Mouse (Mus musculus) bone marrow macrophage, adult 2 months (primary cell): ENCODE measurements around the gene D330045A20Rik.

Experiments
- CTCF ChIP-seq: IDR thresholded peaks from 2 replicates; pipeline ENCODE4 v1.5.1; 2012; ENCODE audit warnings: low read depth, mild to moderate bottlenecking, low read length, moderate library complexity
- POLR2A ChIP-seq: IDR thresholded peaks from 2 replicates; pipeline ENCODE4 v1.6.1; 2012; ENCODE audit warnings: mild to moderate bottlenecking, low read depth, low read length, borderline replicate concordance

GRCm38 (mm10) chrX:139537641-139538397 lies 57.7 kb downstream of the D330045A20Rik start:
- TF ChIP-seq POLR2A (no peak), CTCF (no peak)
